Mouse (Mus musculus) lung, postnatal 0 days (tissue): ENCODE results near the gene Donson.

Experiments
- CTCF ChIP-seq: IDR thresholded peaks from 2 replicates; pipeline ENCODE4 v1.5.1; 2016; ENCODE audit warnings: antibody characterized with exemption, mild to moderate bottlenecking
- EP300 ChIP-seq: IDR thresholded peaks from 2 replicates; pipeline ENCODE4 v1.6.1; 2016; ENCODE audit warnings: antibody characterized with exemption, mild to moderate bottlenecking, control low read depth

GRCm38 (mm10) chr16:91730446-91730845, 41.9 kb upstream of the Donson start:
- TF ChIP-seq EP300 (no peak), CTCF (no peak)
